Mouse (Mus musculus) NIH3T3 (cell line): ENCODE measurements around the gene Lag3.
"Not testable (repeated sequence)": the region's sequence is repeated elsewhere in the genome, so short reads cannot be mapped to it uniquely, and the experiment has no call there.

Experiments used
- DNase-seq: peaks from one replicate; pipeline ENCODE4 v3.0.0-alpha.2; 2012; ENCODE audit warnings: low read depth

The Lag3 gene

GRCm38 (mm10) chr6:124900056-124900800 is 11.3 kb downstream of the Lag3 start:
- DNase-seq = no peak

- no peak for DNase-seq
These were observed 13.1 kb downstream of the Lag3 start for GRCm38 (mm10) chr6:124898359-124898758.

GRCm38 (mm10) chr6:124894113-124894512 is 17.4 kb downstream of the Lag3 start:
- DNase-seq = not testable (repeated sequence)

GRCm38 (mm10) chr6:124890997-124891396 is 20.5 kb downstream of the Lag3 start:
- DNase-seq = no peak

- no peak for DNase-seq
These were observed 22.9 kb downstream of the Lag3 start for GRCm38 (mm10) chr6:124888555-124889125.

GRCm38 (mm10) chr6:124887986-124888385 is 23.5 kb downstream of the Lag3 start, which contains the start of gene Cd4:
Cd4 (minus strand) TSS chr6:124888221.
- DNase-seq = no peak

- DNase-seq = no peak
These were observed 25.5 kb downstream of the Lag3 start for GRCm38 (mm10) chr6:124885956-124886381.

GRCm38 (mm10) chr6:124884714-124885500 is 26.6 kb downstream of the Lag3 start:
- DNase-seq = no peak

GRCm38 (mm10) chr6:124883351-124883750 is 28.2 kb downstream of the Lag3 start:
- DNase-seq = no peak

- no peak for DNase-seq
These were observed 29.7 kb downstream of the Lag3 start for GRCm38 (mm10) chr6:124881821-124882220.

- DNase-seq = no peak
These were observed 32.1 kb downstream of the Lag3 start for GRCm38 (mm10) chr6:124879390-124879789.

- DNase-seq = no peak
These were observed 37.2 kb downstream of the Lag3 start for GRCm38 (mm10) chr6:124874348-124874747.

- DNase-seq = no peak
These were observed 44.9 kb downstream of the Lag3 start for GRCm38 (mm10) chr6:124866560-124866959.

GRCm38 (mm10) chr6:124865766-124866362 is 45.6 kb downstream of the Lag3 start:
- DNase-seq = no peak

GRCm38 (mm10) chr6:124863658-124864298 is 47.7 kb downstream of the Lag3 start, which contains the start of gene Gpr162:
Gpr162 (minus strand) TSS chr6:124863983.
- DNase-seq = peak; percentile 69

- no peak for DNase-seq
These were observed 48.3 kb downstream of the Lag3 start for GRCm38 (mm10) chr6:124863125-124863657.

GRCm38 (mm10) chr6:124862406-124863124 is 48.9 kb downstream of the Lag3 start:
- no peak for DNase-seq

- no peak for DNase-seq
These were observed 49.7 kb downstream of the Lag3 start for GRCm38 (mm10) chr6:124861802-124862201.

GRCm38 (mm10) chr6:124861266-124861665 is 50.2 kb downstream of the Lag3 start:
- DNase-seq = no peak

- DNase-seq = no peak
These were observed 51.0 kb downstream of the Lag3 start for GRCm38 (mm10) chr6:124860511-124860910.

- peak; percentile 95 for DNase-seq
These were observed 51.8 kb downstream of the Lag3 start for GRCm38 (mm10) chr6:124859725-124860124.
